Mouse (Mus musculus) hindbrain, postnatal 0 days (tissue): ENCODE measurements around the gene Cdc34b. TPM values are rescaled to one million over a fixed set of nuclear protein-coding genes. Genes with fewer than 3 reads are reported as not detected.

Source experiments
- ATAC-seq: fragments of 200-750 bp; cut with Nextera tagmentation; 2 replicates; pipeline ENCODE4 v1.8.0; 2017; ENCODE audit warnings: mild to moderate bottlenecking, moderate TSS enrichment, moderate library complexity
- DNase-seq: peaks from one replicate; pipeline ENCODE4 v3.0.0-alpha.2; 2015; ENCODE audit warnings: low spot score
- H3K27ac ChIP-seq: fragments of 300-500 bp; sonication (generic); 2 replicates; pipeline ENCODE4 v1.5.1; 2014; ENCODE audit warnings: mild to moderate bottlenecking
- H3K27me3 ChIP-seq: fragments of 300-500 bp; sonication (generic); 2 replicates; pipeline ENCODE4 v1.6.1; 2014; ENCODE audit warnings: low read length, mixed read lengths; ENCODE audit not compliant: insufficient read depth
- H3K36me3 ChIP-seq: fragments of 300-500 bp; sonication (generic); 2 replicates; pipeline ENCODE4 v1.6.1; 2014; ENCODE audit warnings: low read length, mixed read lengths; ENCODE audit not compliant: insufficient read depth
- H3K4me1 ChIP-seq: fragments of 300-500 bp; sonication (generic); 2 replicates; pipeline ENCODE4 v1.6.1; 2014; ENCODE audit warnings: antibody characterized with exemption, low read length, mixed read lengths; ENCODE audit not compliant: insufficient read depth
- H3K4me2 ChIP-seq: fragments of 300-500 bp; sonication (generic); 2 replicates; pipeline ENCODE4 v1.6.1; 2014; ENCODE audit warnings: low read depth, mild to moderate bottlenecking, low read length, moderate library complexity, mixed read lengths
- H3K4me3 ChIP-seq: fragments of 300-500 bp; sonication (generic); 2 replicates; pipeline ENCODE4 v1.5.1; 2014; ENCODE audit warnings: low read length
- H3K9ac ChIP-seq: fragments of 300-500 bp; sonication (generic); replicated peaks from 2 replicates; pipeline ENCODE4 v1.6.1; 2014; ENCODE audit warnings: mild to moderate bottlenecking, low read length, moderate library complexity, mixed read lengths
- H3K9me3 ChIP-seq: fragments of 300-500 bp; sonication (generic); 2 replicates; pipeline ENCODE4 v1.6.1; 2016; ENCODE audit warnings: low read length, mixed read lengths
- CTCF ChIP-seq: IDR thresholded peaks from 2 replicates; pipeline ENCODE4 v1.5.1; 2016; ENCODE audit warnings: antibody characterized with exemption, control low read depth, low read depth
- WGBS: fragments of 180-500 bp; shearing (Covaris S2); extraction: QIAGEN DNeasy Blood & Tissue Kit; methylation state at CpG from one replicate; pipeline ENCODE4 v1.1.7; 2014; 5-methylcytosine and 5-hydroxymethylcytosine counted together
- polyA plus RNA-seq: library from polyadenylated mRNA; unstranded; fragments of >200 nt; fragmentation: Nextera tagmentation; extraction: Ambion mirVana; gene quantifications from 2 replicates; pipeline ENCODE4 v1.2.1, GENCODE M21; 2015
- total RNA-seq: library from RNA; depleted of rRNA; stranded (reverse); fragments of >200 nt; gene quantifications from 2 replicates; pipeline ENCODE4 v1.2.3, GENCODE M21; 2014

The Cdc34b gene
- total and polyA plus RNA-seq, 2 experiments from 2014 or later, result 1.2 TPM; not detected in 1

- ATAC-seq (0 out of 2 replicates have a peak, but pooled peaks have one; percentile 27), DNase-seq (peak; percentile 69)
- Histone ChIP-seq H3K4me1 (no peaks in the 10 kb centered on the region), H3K9me3 (no peaks in the 10 kb centered on the region), H3K4me2 (0 out of 2 replicates have a peak overlapping the region, but pooled peaks have one; percentile 18), H3K9ac (no peak overlapping the region), H3K27me3 (no peaks in the 10 kb centered on the region), H3K36me3 (no peaks in the 10 kb centered on the region), H3K27ac (no peak overlapping the region), H3K4me3 (no peak overlapping the region)
- 9% methylated on average over 9 of the region's 9 CpGs for WGBS
- peak; percentile 62 for TF ChIP-seq CTCF
Measured at GRCm38 (mm10) chr11:94716754-94717153, 24.8 kb upstream of the Cdc34b start.

- WGBS, result 45% methylated on average over 11 of the region's 11 CpGs
- no peak overlapping the region for H3K27ac ChIP-seq
- TF ChIP-seq CTCF, result no peak
- no peak for DNase-seq
- no peak for ATAC-seq
- H3K27me3 ChIP-seq, result no peaks in the 10 kb centered on the region
- H3K9me3 ChIP-seq, result no peaks in the 10 kb centered on the region
- H3K4me1 ChIP-seq, result no peaks in the 10 kb centered on the region
- no peak overlapping the region for H3K4me3 ChIP-seq
- no peaks in the 10 kb centered on the region for H3K36me3 ChIP-seq
- no peak overlapping the region for H3K4me2 ChIP-seq
- H3K9ac ChIP-seq, result no peak overlapping the region
Measured at GRCm38 (mm10) chr11:94717239-94717638, 24.3 kb upstream of the Cdc34b start.

DNA sequence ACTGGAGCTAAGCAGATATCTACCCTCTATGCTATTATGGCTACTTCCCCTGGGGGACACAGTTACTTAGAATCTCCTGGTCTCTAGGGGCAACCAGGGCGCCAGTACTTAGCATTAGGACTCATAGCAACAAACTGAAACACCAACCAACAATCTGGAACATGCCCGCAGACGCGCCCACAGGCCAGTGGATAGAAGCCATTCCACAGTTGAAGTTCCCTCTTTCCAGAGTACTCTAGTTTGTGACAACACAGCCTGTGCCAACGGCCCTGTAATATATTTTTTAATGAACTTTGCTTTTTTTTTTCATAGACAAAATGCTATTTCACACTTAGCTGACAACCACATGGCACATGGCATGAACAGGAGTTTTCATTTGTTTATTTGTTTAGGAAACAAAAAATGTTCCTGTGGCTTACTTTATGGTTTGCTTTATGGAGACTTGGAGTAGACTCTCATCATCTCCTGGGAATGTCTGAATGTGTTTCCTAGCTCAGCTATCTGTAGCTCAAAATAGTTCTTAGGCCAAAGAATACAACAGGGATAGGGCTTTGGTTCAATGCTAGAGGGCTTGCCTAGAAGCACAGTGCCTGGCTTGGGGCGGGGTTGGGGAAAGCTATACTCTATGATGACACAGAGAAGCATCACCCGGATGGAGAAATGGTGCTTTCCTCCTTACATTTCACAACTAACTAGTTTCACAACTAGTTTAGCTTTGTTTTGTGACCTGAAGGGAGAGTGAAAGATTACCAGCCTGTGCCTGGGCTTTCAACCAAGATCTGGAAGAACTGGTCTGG is 23.3 kb upstream of the Cdc34b start:
- no peak for TF ChIP-seq CTCF
- Histone ChIP-seq H3K4me3 (no peak overlapping the region), H3K27me3 (no peaks in the 10 kb centered on the region), H3K36me3 (no peaks in the 10 kb centered on the region), H3K9ac (no peak overlapping the region), H3K9me3 (no peaks in the 10 kb centered on the region), H3K4me2 (no peak overlapping the region), H3K27ac (no peak overlapping the region), H3K4me1 (no peaks in the 10 kb centered on the region)
- ATAC-seq (no peak), DNase-seq (no peak)
- 89% methylated on average over 7 of the region's 7 CpGs for WGBS

- Histone ChIP-seq H3K4me1 (no peaks in the 10 kb centered on the region), H3K4me2 (no peak overlapping the region), H3K9me3 (no peaks in the 10 kb centered on the region), H3K27ac (no peak overlapping the region), H3K36me3 (no peaks in the 10 kb centered on the region), H3K27me3 (no peaks in the 10 kb centered on the region), H3K9ac (no peak overlapping the region), H3K4me3 (no peak overlapping the region)
- WGBS, result 76% methylated on average over 2 of the region's 2 CpGs
- DNase-seq (no peak), ATAC-seq (no peak)
- no peak for TF ChIP-seq CTCF
Measured at GRCm38 (mm10) chr11:94719216-94719615, 22.4 kb upstream of the Cdc34b start.

- Histone ChIP-seq H3K27me3 (no peaks in the 10 kb centered on the region), H3K27ac (no peak overlapping the region), H3K9ac (no peak overlapping the region), H3K4me2 (no peak overlapping the region), H3K4me1 (no peaks in the 10 kb centered on the region), H3K36me3 (no peaks in the 10 kb centered on the region), H3K4me3 (no peak overlapping the region), H3K9me3 (no peaks in the 10 kb centered on the region)
- no peak for DNase-seq
- no peak for ATAC-seq
- 72% methylated on average over 3 of the region's 3 CpGs for WGBS
- no peak for TF ChIP-seq CTCF
Measured at GRCm38 (mm10) chr11:94727306-94727705, 14.3 kb upstream of the Cdc34b start.

- no peak for TF ChIP-seq CTCF
- WGBS, result 86% methylated on average over 3 of the region's 3 CpGs
- Histone ChIP-seq H3K27me3 (no peaks in the 10 kb centered on the region), H3K4me1 (no peaks in the 10 kb centered on the region), H3K36me3 (no peaks in the 10 kb centered on the region), H3K4me2 (no peak overlapping the region), H3K9me3 (no peaks in the 10 kb centered on the region), H3K27ac (no peak overlapping the region), H3K4me3 (no peak overlapping the region), H3K9ac (no peak overlapping the region)
- ATAC-seq (no peak), DNase-seq (no peak)
Measured at GRCm38 (mm10) chr11:94728545-94728944, 13.0 kb upstream of the Cdc34b start.

- Histone ChIP-seq H3K27ac (no peak overlapping the region), H3K4me1 (no peaks in the 10 kb centered on the region), H3K4me3 (no peak overlapping the region), H3K27me3 (no peaks in the 10 kb centered on the region), H3K36me3 (no peaks in the 10 kb centered on the region), H3K9me3 (no peaks in the 10 kb centered on the region), H3K4me2 (no peak overlapping the region), H3K9ac (no peak overlapping the region)
- DNase-seq (peak; percentile 27), ATAC-seq (no peak)
- WGBS, result 32% methylated on average over 4 of the region's 4 CpGs
- peak; percentile 30; the same call in 1 of the 2 replicates for TF ChIP-seq CTCF
Measured at GRCm38 (mm10) chr11:94729565-94729964, 12.0 kb upstream of the Cdc34b start.
